Mouse (Mus musculus) colon, adult 2 months (tissue): ENCODE measurements around the gene Ephb3. TPM values are rescaled to one million over a fixed set of nuclear protein-coding genes. Genes with fewer than 3 reads are reported as not detected.

Experiments used
- polyA plus RNA-seq: library from polyadenylated mRNA; depleted of rRNA; stranded (reverse); fragments of >200 nt; gene quantifications from 2 replicates; pipeline ENCODE4 v1.2.3, GENCODE M21; 2012; rRNA removed

The Ephb3 gene
- polyA plus RNA-seq = 36.4 and 44.3 TPM in 2 replicates

DNA sequence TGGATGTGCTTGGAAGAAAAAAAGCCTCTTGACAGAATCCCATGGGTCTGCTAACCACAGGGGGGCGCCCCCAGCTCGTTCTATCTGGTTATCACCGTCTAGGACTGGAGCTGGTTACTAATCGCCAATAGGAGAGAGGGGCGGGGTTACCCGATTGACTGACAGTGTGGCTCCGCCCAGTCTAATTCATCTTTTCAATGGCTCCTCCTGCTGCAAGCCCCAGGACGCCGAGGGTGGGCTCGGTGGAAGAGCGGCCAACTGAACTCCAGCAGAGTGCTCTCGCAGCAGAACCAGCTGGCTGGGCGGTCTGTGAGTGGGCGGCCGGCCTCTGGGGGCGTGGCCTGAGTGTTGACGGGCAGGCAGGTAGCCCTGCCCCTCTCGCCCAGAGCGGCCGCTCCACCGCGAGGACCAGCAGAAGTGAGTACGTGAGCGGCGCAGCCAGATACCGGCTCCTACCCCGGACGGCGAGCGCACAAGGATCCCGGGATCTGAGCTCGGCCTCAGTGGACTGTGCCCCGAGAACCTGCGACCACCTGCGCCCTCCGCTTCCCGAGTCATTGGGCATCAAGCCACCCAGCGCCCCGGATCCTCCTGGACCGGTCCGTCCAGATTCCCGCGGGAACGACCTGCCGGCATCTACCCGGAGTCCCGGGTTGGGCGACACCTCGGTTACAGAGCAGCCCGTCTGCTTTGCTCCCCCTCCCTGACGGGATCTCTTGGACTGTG is at the start of gene Ephb3:
Gene Ephb3, plus strand, starts transcription at position 389 of the 726 bp plus-strand sequence.

Other genes starting within 250 kb of the Ephb3 start
- not detected in 2 replicates for gene Teddm3, start 50.8 kb upstream of the Ephb3 start, polyA plus RNA-seq
- 15.0 and 18.2 TPM in 2 replicates for gene Vps8, start 218.4 kb downstream of the Ephb3 start, polyA plus RNA-seq